Mouse (Mus musculus): ENCODE results near the gene Vmn2r-ps130. TPM values are rescaled to one million over a fixed set of nuclear protein-coding genes. Genes with fewer than 3 reads are reported as not detected.
"Not testable (repeated sequence)": the region's sequence is repeated elsewhere in the genome, so short reads cannot be mapped to it uniquely, and the experiment has no call there.

Vmn2r-ps130 gene
- not detected for total RNA-seq (2021)
- long read RNA-seq, experiment 1 = 0 reads
- long read RNA-seq, experiment 2 = 0 reads

DNA sequence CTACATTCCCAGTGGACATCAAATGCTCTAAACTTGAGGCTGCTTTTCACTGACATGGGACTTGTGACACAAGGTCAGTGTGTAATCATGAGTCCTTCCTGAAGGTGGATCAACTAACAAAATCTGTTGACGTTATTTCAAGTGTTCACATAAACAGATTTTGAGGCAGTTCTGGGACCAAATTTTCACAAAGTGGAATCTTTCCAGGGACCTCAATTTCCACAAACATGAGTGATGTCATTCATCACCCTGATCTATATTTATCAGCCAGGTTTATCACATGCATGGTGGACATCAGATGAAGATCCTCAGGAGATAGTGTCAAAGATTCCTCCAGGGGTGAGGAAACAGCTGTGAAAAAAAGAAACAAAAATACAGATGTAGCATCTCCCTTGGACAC is at the start of gene Vmn2r-ps130:
TSS of gene Vmn2r-ps130 (plus strand) at position 301 of the 400 bp plus-strand sequence.
- not testable (repeated sequence) for DNase-seq

Other genes with a start within 250 kb of the Vmn2r-ps130 start
- 10 to 100 TPM; 10.1 to 20.0 TPM for gene Zfp945, start 194.0 kb upstream of the Vmn2r-ps130 start, total RNA-seq (2021)
- not detected for gene Vmn2r113, start 118.2 kb upstream of the Vmn2r-ps130 start, total RNA-seq (2021)
- 10 to 100 TPM in 1 of 2 experiments, 1 to 10 TPM in 1; 5.8 to 12.8 TPM for gene Zfp40, start 132.1 kb downstream of the Vmn2r-ps130 start, total RNA-seq (2021)